11 mouse cellular contexts compared by ENCODE assay signal in genomic region chr1:185493439-185494034, GRCm38 (mm10). TPM values are rescaled to one million over a fixed set of nuclear protein-coding genes. Genes with fewer than 3 reads are reported as not detected.
DNase-seq lines count a peak whose midpoint lies in the region; ATAC-seq and TF ChIP-seq lines count a peak whose summit lies in the region.
"Had no signal": no experiment of that assay in that cellular context is flagged by ENCODE, and none has a peak within 500 bp of the region (broad histone marks: within the 10 kb centered on the region; RNA-seq: fewer than 3 reads in every experiment).

No protein-coding gene starts in this region.

- H3K4me3 ChIP-seq in forebrain, embryonic 10.5 days: no peak overlapping the region
- H3K4me3 ChIP-seq in forebrain, postnatal 0 days (ENCODE audit: low read depth, low read length): no peak overlapping the region
- no peak overlapping the region for H3K4me3 ChIP-seq in midbrain, embryonic 13.5 days (replicated peaks)

- peak overlapping the region; percentile 40; the same call in 1 of the 2 replicates for H3K27ac ChIP-seq in forebrain, embryonic 10.5 days
- 0 out of 2 replicates have a peak overlapping the region, but pooled peaks have one; percentile 29 for H3K27ac ChIP-seq in forebrain, postnatal 0 days (ENCODE audit: low read depth, low read length)
- H3K27ac ChIP-seq in midbrain, embryonic 13.5 days: peak overlapping the region; percentile 67

- no peak for TF ChIP-seq CTCF in forebrain, postnatal 0 days (IDR thresholded peaks at IDR 0.05; ENCODE audit: low read depth)

- ATAC-seq in forebrain, postnatal 0 days: peak; percentile 95
- peak; percentile 79 for ATAC-seq in midbrain, embryonic 13.5 days
- no peak for ATAC-seq in inflammation-experienced regulatory T-cells, adult 6 months
- ATAC-seq: CD4-positive, CD25-positive, alpha-beta regulatory T cell, adult 4 months; intestine, postnatal 0 days had no signal

- no peaks in the 10 kb centered on the region for H3K27me3 ChIP-seq in forebrain, embryonic 10.5 days (ENCODE audit: poor library complexity, severe bottlenecking)
- no peaks in the 10 kb centered on the region for H3K27me3 ChIP-seq in forebrain, postnatal 0 days (ENCODE audit: insufficient read depth, low read length)
- no peaks in the 10 kb centered on the region for H3K27me3 ChIP-seq in midbrain, embryonic 13.5 days

- 34% methylated on average over 4 of the region's 4 CpGs for WGBS in forebrain, embryonic 10.5 days
- 10% methylated on average over 4 of the region's 4 CpGs for WGBS in forebrain, postnatal 0 days
- WGBS in midbrain, embryonic 13.5 days: 12% methylated on average over 4 of the region's 4 CpGs

- H3K4me1 ChIP-seq in forebrain, embryonic 10.5 days: peaks cover 30% of the 10 kb centered on the region
- H3K4me1 ChIP-seq in forebrain, postnatal 0 days (ENCODE audit: insufficient read depth): no peaks in the 10 kb centered on the region
- H3K4me1 ChIP-seq in midbrain, embryonic 13.5 days (replicated peaks): peaks cover 16% of the 10 kb centered on the region

- H3K9me3 ChIP-seq in forebrain, embryonic 10.5 days: no peaks in the 10 kb centered on the region
- no peaks in the 10 kb centered on the region for H3K9me3 ChIP-seq in forebrain, postnatal 0 days (ENCODE audit: low read length)
- no peaks in the 10 kb centered on the region for H3K9me3 ChIP-seq in midbrain, embryonic 13.5 days

- peak; percentile 15 for DNase-seq in layer of hippocampus, adult 11-12 months (ENCODE audit: low spot score)
- no peak for DNase-seq in layer of hippocampus, postnatal 25 days (ENCODE audit: extremely low spot score in 1 of 2, low spot score in 1 of 2)
- no peak for DNase-seq in forebrain, embryonic 10.5 days (ENCODE audit: extremely low spot score, low spot score)
- peak; percentile 45 for DNase-seq in forebrain, postnatal 0 days
- no peak for DNase-seq in kidney, postnatal 4 days
- no peak for DNase-seq in adrenal gland, postnatal 10 days
- DNase-seq: lung, postnatal 14 days had no signal

- no peaks in the 10 kb centered on the region for H3K36me3 ChIP-seq in forebrain, embryonic 10.5 days (replicated peaks)
- no peaks in the 10 kb centered on the region for H3K36me3 ChIP-seq in forebrain, postnatal 0 days (ENCODE audit: insufficient read depth)
- no peaks in the 10 kb centered on the region for H3K36me3 ChIP-seq in midbrain, embryonic 13.5 days

- no peak overlapping the region for H3K4me2 ChIP-seq in forebrain, postnatal 0 days (ENCODE audit: low read depth)
- H3K4me2 ChIP-seq in midbrain, embryonic 13.5 days (replicated peaks): no peak overlapping the region

- no peak overlapping the region for H3K9ac ChIP-seq in forebrain, postnatal 0 days
- no peak overlapping the region for H3K9ac ChIP-seq in midbrain, embryonic 13.5 days (replicated peaks)

RNA-seq across cellular contexts. Expression of gene Slc30a10, which starts 38.9 kb away (rescaled TPM):
- 10 to 100 TPM in 1 of 2 experiments, 1 to 10 TPM in 1; 9.5 to 10.6 TPM for total RNA-seq in layer of hippocampus, postnatal 25 days (2021)
- 1.6 and 2.0 TPM in 2 replicates for polyA plus RNA-seq in forebrain, embryonic 10.5 days (2016; fragmentation: Nextera tagmentation; extraction: Ambion mirVana)
- total RNA-seq in forebrain, postnatal 0 days (2014; rRNA removed): 12.9 and 15.8 TPM in 2 replicates
- polyA plus RNA-seq in forebrain, postnatal 0 days (2015; fragmentation: Nextera tagmentation; extraction: Ambion mirVana): 3.2 and 5.0 TPM in 2 replicates
- 2.3 and 3.1 TPM in 2 replicates for polyA plus RNA-seq in midbrain, embryonic 13.5 days (2015; fragmentation: Nextera tagmentation; extraction: Ambion mirVana)
- not detected for polyA plus RNA-seq in inflammation-experienced regulatory T-cells, adult 6 months (2017; shearing (Covaris generic))
- total RNA-seq in adrenal gland, postnatal 10 days (2021): 1 to 10 TPM; 1.1 to 2.4 TPM
- polyA plus RNA-seq: CD4-positive, CD25-positive, alpha-beta regulatory T cell, adult 4 months had no signal

Comparison
In these comparisons a context has a peak if more than half of its experiments do, and no peak if none do; other contexts are left out.
1. DNase-seq: peak in layer of hippocampus, adult 11-12 months (single experiment) and forebrain, postnatal 0 days (single experiment); none in layer of hippocampus, postnatal 25 days (0 of 2), forebrain, embryonic 10.5 days (single experiment), kidney, postnatal 4 days (0 of 2) and adrenal gland, postnatal 10 days (single experiment).
2. Peak in every context shown above with its lines, with median percentiles within 50 percentile points of each other: H3K27ac ChIP-seq.